Mouse (Mus musculus): ENCODE data around the gene Cops9. TPM values are rescaled to one million over a fixed set of nuclear protein-coding genes. Genes with fewer than 3 reads are reported as not detected.

The Cops9 gene
- total RNA-seq, 2 experiments from 2014 or later = 149 to 180 TPM

DNA sequence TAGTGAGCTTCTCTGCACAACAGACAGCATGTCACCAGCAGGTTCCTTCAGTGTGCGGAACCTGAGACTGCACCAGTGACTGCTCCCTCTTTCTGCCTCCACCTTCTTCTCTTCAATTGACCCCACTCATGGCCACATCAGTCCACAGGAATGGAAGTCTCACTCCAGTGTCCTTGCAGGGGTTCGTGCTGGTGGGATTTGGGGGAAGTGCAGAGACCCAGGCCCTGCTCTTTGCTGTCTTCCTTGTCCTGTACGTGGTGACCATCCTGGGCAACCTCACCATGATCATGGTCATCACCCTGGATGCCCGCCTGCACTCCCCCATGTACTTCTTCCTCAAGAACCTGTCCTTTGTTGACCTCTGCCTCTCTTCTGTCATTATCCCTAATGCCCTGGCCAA, 34.1 kb downstream of the Cops9 start:
- no peak for ATAC-seq (replicated peaks; ENCODE audit: poor library complexity)

- no peak for ATAC-seq (replicated peaks; ENCODE audit: poor library complexity)
These were observed 36.3 kb downstream of the Cops9 start, which contains the start of gene Olfr1410 for GRCm38 (mm10) chr1:92605482-92605881. Gene Olfr1410 (plus strand): TSS chr1:92605782.

GRCm38 (mm10) chr1:92596019-92596418, 45.8 kb downstream of the Cops9 start:
- ATAC-seq (replicated peaks; ENCODE audit: poor library complexity) = no peak

DNA sequence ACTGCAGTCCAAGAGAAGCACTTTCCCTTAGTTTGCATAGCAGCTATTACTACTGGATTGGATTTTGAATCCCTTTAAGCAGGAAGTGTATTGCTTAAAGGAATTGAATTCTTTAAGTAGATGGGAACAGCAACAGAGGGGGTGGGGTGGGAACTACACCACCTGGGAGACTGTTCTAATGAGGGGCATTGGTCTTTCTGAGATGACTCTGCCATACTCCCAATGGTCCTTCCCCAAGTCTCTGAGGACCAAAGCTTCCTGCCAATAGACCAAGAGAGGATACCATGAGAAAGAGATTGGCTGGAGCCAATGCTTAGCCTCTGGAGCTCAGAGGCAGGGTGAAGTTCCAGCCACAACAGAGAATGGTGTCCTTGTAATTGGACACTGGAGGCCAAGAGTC, 47.7 kb downstream of the Cops9 start, which contains the start of gene Olfr1411:
Gene Olfr1411 (plus strand): TSS at position 301 of the 400 bp plus-strand sequence.
- no peak for ATAC-seq (replicated peaks; ENCODE audit: poor library complexity)

Other genes starting within 250 kb of the Cops9 start
- gene Ndufa10, start 168.1 kb downstream of the Cops9 start, total RNA-seq (2015) = 175 TPM in 2 replicates
- 101 and 110 TPM in 2 replicates for gene Ndufa10, start 168.1 kb downstream of the Cops9 start, total RNA-seq (2017)
- not detected in 2 replicates for gene Olfr1416, start 156.9 kb downstream of the Cops9 start, total RNA-seq (2015)
- not detected in 2 replicates for gene Olfr1416, start 156.9 kb downstream of the Cops9 start, total RNA-seq (2017)
- not detected in 2 replicates for gene Olfr1415, start 145.9 kb downstream of the Cops9 start, total RNA-seq (2015)
- not detected in 2 replicates for gene Olfr1415, start 145.9 kb downstream of the Cops9 start, total RNA-seq (2017)
- not detected in 2 replicates for gene Olfr1414, start 123.3 kb downstream of the Cops9 start, total RNA-seq (2015)
- gene Olfr1414, start 123.3 kb downstream of the Cops9 start, total RNA-seq (2017) = not detected in 2 replicates
- gene Olfr1413, start 70.7 kb downstream of the Cops9 start, total RNA-seq (2015) = not detected in 2 replicates
- not detected in 2 replicates for gene Olfr1413, start 70.7 kb downstream of the Cops9 start, total RNA-seq (2017)
- gene Olfr1412, start 56.2 kb downstream of the Cops9 start, total RNA-seq (2015) = not detected in 2 replicates
- gene Olfr1412, start 56.2 kb downstream of the Cops9 start, total RNA-seq (2017) = not detected in 2 replicates
- gene Olfr1411, start 47.6 kb downstream of the Cops9 start, total RNA-seq (2015) = not detected in 2 replicates
- not detected in 2 replicates for gene Olfr1411, start 47.6 kb downstream of the Cops9 start, total RNA-seq (2017)
- gene Olfr1410, start 36.2 kb downstream of the Cops9 start, total RNA-seq (2015) = not detected in 2 replicates
- not detected in 2 replicates for gene Olfr1410, start 36.2 kb downstream of the Cops9 start, total RNA-seq (2017)
- gene Olfr12, start 24.2 kb downstream of the Cops9 start, total RNA-seq (2015) = not detected in 2 replicates
- not detected in 2 replicates for gene Olfr12, start 24.2 kb downstream of the Cops9 start, total RNA-seq (2017)
- 2.4 and 5.2 TPM in 2 replicates for gene Otos, start 6.9 kb upstream of the Cops9 start, total RNA-seq (2015)
- gene Otos, start 6.9 kb upstream of the Cops9 start, total RNA-seq (2017) = 2.7 and 5.0 TPM in 2 replicates
- gene Gpc1, start 189.7 kb upstream of the Cops9 start, total RNA-seq (2015) = 41.5 and 51.3 TPM in 2 replicates
- 58.8 and 70.5 TPM in 2 replicates for gene Gpc1, start 189.7 kb upstream of the Cops9 start, total RNA-seq (2017)

Measured in megakaryocyte progenitor cell, adult 5-6 weeks (primary cell).